Mouse (Mus musculus) heart, adult 10 weeks (tissue): ENCODE measurements around the gene Rfc2. TPM values are rescaled to one million over a fixed set of nuclear protein-coding genes. Genes with fewer than 3 reads are reported as not detected.

ENCODE experiments used
- polyA plus RNA-seq: library from polyadenylated mRNA; stranded (reverse); fragments of 350-450 nt; fragmentation: Illumina TruSeq; extraction: RNeasy Lipid Tissue Mini Kit (QIAGEN cat#74804); gene quantifications from one replicate; pipeline ENCODE4 v1.2.3, GENCODE M21; 2014; ENCODE audit warnings: low read depth, low replicate concordance

Rfc2 gene
- polyA plus RNA-seq, result 37.8 TPM

GRCm38 (mm10) chr5:134581146-134581545 is at the start of gene Rfc2:
TSS of gene Rfc2 (plus strand) at chr5:134581366.

GRCm38 (mm10) chr5:134552110-134552972 is 28.8 kb upstream of the Rfc2 start, which contains the start of gene Clip2:
TSS of gene Clip2 (minus strand) at chr5:134552434.

GRCm38 (mm10) chr5:134560071-134560449 is 21.1 kb upstream of the Rfc2 start, which contains the start of gene Syna:
TSS of gene Syna (minus strand) at chr5:134560171.

GRCm38 (mm10) chr5:134614802-134615201 is 33.6 kb downstream of the Rfc2 start, which contains the start of gene Lat2:
TSS of gene Lat2 (minus strand) at chr5:134615025.

GRCm38 (mm10) chr5:134639269-134639682 is 58.1 kb downstream of the Rfc2 start, which contains the start of gene Eif4h:
TSS of gene Eif4h (minus strand) at chr5:134639490.

Other genes with a start within 250 kb of the Rfc2 start
- gene Gtf2ird1, start 124.7 kb upstream of the Rfc2 start, polyA plus RNA-seq, result 20.0 TPM
- 6.7 TPM for gene Clip2, start 28.9 kb upstream of the Rfc2 start, polyA plus RNA-seq
- not detected for gene Syna, start 21.2 kb upstream of the Rfc2 start, polyA plus RNA-seq
- gene Lat2, start 33.7 kb downstream of the Rfc2 start, polyA plus RNA-seq, result 5.7 TPM
- 158 TPM for gene Eif4h, start 58.1 kb downstream of the Rfc2 start, polyA plus RNA-seq
- gene Limk1, start 107.2 kb downstream of the Rfc2 start, polyA plus RNA-seq, result 5.1 TPM
- gene Eln, start 166.0 kb downstream of the Rfc2 start, polyA plus RNA-seq, result 55.7 TPM